In the genomic region with DNA sequence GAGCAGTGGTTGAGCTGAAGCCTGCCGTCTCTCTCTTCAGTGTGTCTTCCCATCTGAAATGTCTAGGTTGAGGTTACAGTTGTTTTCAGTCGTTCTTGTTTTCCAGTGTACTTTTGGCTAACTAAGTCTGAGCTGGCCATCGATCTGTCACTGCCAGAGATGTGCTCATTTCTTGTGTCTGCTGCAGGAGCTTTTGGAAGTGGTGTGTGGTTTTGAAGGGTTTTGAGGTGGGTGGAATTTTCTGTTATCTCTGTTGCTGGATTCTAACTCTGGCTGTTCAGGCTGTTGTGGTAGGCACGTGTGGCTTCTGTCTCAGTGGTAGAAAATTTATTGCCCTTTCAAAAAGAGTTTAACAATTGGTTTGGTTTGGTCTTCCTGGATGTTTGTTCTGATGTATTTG, we compare ENCODE assay signal across 14 mouse cellular contexts. TPM values are rescaled to one million over a fixed set of nuclear protein-coding genes. Genes with fewer than 3 reads are reported as not detected.
DNase-seq lines count a peak whose midpoint lies in the region; ATAC-seq and TF ChIP-seq lines count a peak whose summit lies in the region.
"Had no signal": no experiment of that assay in that cellular context is flagged by ENCODE, and none has a peak within 500 bp of the region (broad histone marks: within the 10 kb centered on the region; RNA-seq: fewer than 3 reads in every experiment).

No protein-coding gene starts in this region.

- H3K27ac ChIP-seq in liver, adult 2 months (replicated peaks; ENCODE audit: insufficient read depth, low read depth, low read length): peak overlapping the region; percentile 23; the same call in 1 of the 2 replicates
- H3K27ac ChIP-seq in MEL (ENCODE audit: control insufficient read depth, low read depth, low read length): peak overlapping the region; percentile 6
- H3K27ac ChIP-seq in liver, embryonic 13.5 days: 0 out of 2 replicates have a peak overlapping the region, but pooled peaks have one; percentile 2
- H3K27ac ChIP-seq in midbrain, embryonic 11.5 days (ENCODE audit: low read depth, low read length): no peak overlapping the region
- no peak overlapping the region for H3K27ac ChIP-seq in midbrain, embryonic 13.5 days
- H3K27ac ChIP-seq: hindbrain, embryonic 10.5 days; kidney, postnatal 0 days; limb, embryonic 13.5 days; neural tube, embryonic 12.5 days had no signal

- peak overlapping the region; percentile 23 for H3K4me2 ChIP-seq in liver, embryonic 13.5 days
- no peak overlapping the region for H3K4me2 ChIP-seq in midbrain, embryonic 11.5 days
- H3K4me2 ChIP-seq in midbrain, embryonic 13.5 days (replicated peaks): no peak overlapping the region
- H3K4me2 ChIP-seq: limb, embryonic 13.5 days; neural tube, embryonic 12.5 days had no signal

- no peaks in the 10 kb centered on the region for H3K9me3 ChIP-seq in MEL (replicated peaks; ENCODE audit: insufficient read depth, low read length)
- H3K9me3 ChIP-seq in liver, embryonic 13.5 days (replicated peaks): no peaks in the 10 kb centered on the region
- H3K9me3 ChIP-seq in midbrain, embryonic 11.5 days (ENCODE audit: control insufficient read depth, low read length): no peaks in the 10 kb centered on the region
- no peaks in the 10 kb centered on the region for H3K9me3 ChIP-seq in midbrain, embryonic 13.5 days
- H3K9me3 ChIP-seq: hindbrain, embryonic 10.5 days; limb, embryonic 13.5 days; neural tube, embryonic 12.5 days had no signal

- TF ChIP-seq EP300 in MEL (IDR thresholded peaks at IDR 0.05; ENCODE audit: low read depth in 1 of 2, low read length in 2 of 2): peak; percentile 41 to 44; a peak in 1 of 4 replicates

- no peak overlapping the region for H3K9ac ChIP-seq in liver, adult 2 months (ENCODE audit: low read depth, low read length)
- H3K9ac ChIP-seq in MEL (ENCODE audit: control insufficient read depth, low read depth, low read length, poor library complexity, severe bottlenecking): peak overlapping the region; percentile 16; the same call in 1 of the 2 replicates
- H3K9ac ChIP-seq in liver, embryonic 13.5 days: peak overlapping the region; percentile 31; the same call in 1 of the 2 replicates
- H3K9ac ChIP-seq in midbrain, embryonic 11.5 days (ENCODE audit: low read length): no peak overlapping the region
- no peak overlapping the region for H3K9ac ChIP-seq in midbrain, embryonic 13.5 days (replicated peaks)
- H3K9ac ChIP-seq: limb, embryonic 13.5 days; neural tube, embryonic 12.5 days had no signal

- H3K4me1 ChIP-seq in liver, adult 2 months (ENCODE audit: control insufficient read depth, insufficient read depth, low read length): peaks cover 63% of the 10 kb centered on the region
- H3K4me1 ChIP-seq in MEL (ENCODE audit: control insufficient read depth in 1 of 2, insufficient read depth in 2 of 2, low read length in 2 of 2): peaks cover 8 to 49% of the 10 kb centered on the region in 2 experiments
- H3K4me1 ChIP-seq in liver, embryonic 13.5 days (replicated peaks): peaks cover 80% of the 10 kb centered on the region
- H3K4me1 ChIP-seq in midbrain, embryonic 11.5 days (ENCODE audit: control insufficient read depth, insufficient read depth, low read length): peaks cover 12% of the 10 kb centered on the region
- peaks cover 8% of the 10 kb centered on the region for H3K4me1 ChIP-seq in midbrain, embryonic 13.5 days (replicated peaks)

- TF ChIP-seq RAD21 in MEL (IDR thresholded peaks at IDR 0.05; ENCODE audit: low read depth, low read length): no peak

- H3K4me3 ChIP-seq in liver, adult 2 months (ENCODE audit: insufficient read depth, low read depth, low read length): no peak overlapping the region
- peak overlapping the region; percentile 5 to 34; a peak in 2 of 4 replicates for H3K4me3 ChIP-seq in MEL (ENCODE audit: control insufficient read depth in 1 of 2, insufficient read depth in 1 of 2, low read depth in 2 of 2, low read length in 2 of 2)
- no peak overlapping the region for H3K4me3 ChIP-seq in liver, embryonic 13.5 days (replicated peaks)
- H3K4me3 ChIP-seq in midbrain, embryonic 11.5 days (ENCODE audit: low read depth, low read length): no peak overlapping the region
- no peak overlapping the region for H3K4me3 ChIP-seq in midbrain, embryonic 13.5 days (replicated peaks)
- H3K4me3 ChIP-seq: erythroblast, embryonic 14.5 days; hindbrain, embryonic 10.5 days; limb, embryonic 13.5 days; neural tube, embryonic 12.5 days had no signal

- no peak for ATAC-seq in liver, embryonic 13.5 days (ENCODE audit: low read depth)
- ATAC-seq in midbrain, embryonic 11.5 days (ENCODE audit: low FRiP score): no peak
- ATAC-seq in midbrain, embryonic 13.5 days: no peak

- H3K79me2 ChIP-seq in liver, adult 2 months (ENCODE audit: control insufficient read depth, insufficient read depth, low read length): peaks cover 78% of the 10 kb centered on the region; the same call in 1 of the 2 replicates
- H3K79me2 ChIP-seq in MEL (ENCODE audit: control insufficient read depth, insufficient read depth, low read length, poor library complexity): no peaks in the 10 kb centered on the region

- 44% methylated on average over 4 of the region's 4 CpGs for WGBS in liver, adult 2 months
- WGBS in liver, embryonic 13.5 days (ENCODE audit: insufficient replicate concordance): 13% methylated on average over 4 of the region's 4 CpGs
- WGBS in midbrain, embryonic 11.5 days: 82% methylated on average over 4 of the region's 4 CpGs
- WGBS in midbrain, embryonic 13.5 days: 84% methylated on average over 4 of the region's 4 CpGs

- intact Hi-C loops in gastrocnemius, postnatal 14 days (cut with DNase I; ENCODE audit: low total_unique reads): no loop called here

- DNase-seq in liver, adult 2 months (ENCODE audit: extremely low read depth, low read depth, low spot score): peak; percentile 33
- DNase-seq in liver (no peak), MEL (ENCODE audit: low read depth, low spot score) (peak; percentile 57)
- peak; percentile 58 for DNase-seq in CD4-positive helper T cell, adult 2 months (ENCODE audit: low read depth, low spot score)
- no peak for DNase-seq in liver, embryonic 13.5 days
- no peak for DNase-seq in midbrain, embryonic 11.5 days (ENCODE audit: low spot score, missing footprints)
- no peak for DNase-seq in gastrocnemius, postnatal 14 days

- no peaks in the 10 kb centered on the region for H3K27me3 ChIP-seq in liver, adult 2 months (ENCODE audit: control insufficient read depth, insufficient read depth, low read length)
- H3K27me3 ChIP-seq in MEL (ENCODE audit: control insufficient read depth in 1 of 2, insufficient read depth in 2 of 2, low read length in 2 of 2): no peaks in the 10 kb centered on the region
- H3K27me3 ChIP-seq in liver, embryonic 13.5 days: peaks cover 12% of the 10 kb centered on the region
- H3K27me3 ChIP-seq in midbrain, embryonic 11.5 days (ENCODE audit: control insufficient read depth, insufficient read depth, low read length): peaks cover 11% of the 10 kb centered on the region
- peaks cover 12% of the 10 kb centered on the region for H3K27me3 ChIP-seq in midbrain, embryonic 13.5 days

- TF ChIP-seq CTCF in liver, adult 2 months (IDR thresholded peaks at IDR 0.05; ENCODE audit: low read depth, low read length): no peak
- TF ChIP-seq CTCF in MEL (IDR thresholded peaks at IDR 0.05 in 2 of 3, conservative IDR thresholded peaks at IDR 0.05 in 1 of 3; ENCODE audit: control insufficient read depth in 1 of 3, insufficient read depth in 1 of 3, low read depth in 2 of 3, low read length in 3 of 3, poor library complexity in 1 of 3, severe bottlenecking in 1 of 3): no peak

- TF ChIP-seq POLR2A in liver, adult 2 months (IDR thresholded peaks at IDR 0.05; ENCODE audit: extremely low read depth, insufficient read depth, low read length): no peak
- TF ChIP-seq POLR2A in MEL (IDR thresholded peaks at IDR 0.05; ENCODE audit: control insufficient read depth in 1 of 2, insufficient read depth in 1 of 2, low read depth in 1 of 2, low read length in 2 of 2, poor library complexity in 1 of 2): no peak

- no peaks in the 10 kb centered on the region for H3K36me3 ChIP-seq in liver, adult 2 months (ENCODE audit: control insufficient read depth, insufficient read depth, low read length)
- H3K36me3 ChIP-seq in MEL (ENCODE audit: control insufficient read depth in 1 of 2, insufficient read depth in 2 of 2, low read length in 2 of 2): peaks cover 0 to 16% of the 10 kb centered on the region in 2 experiments; a peak in 2 of 4 replicates
- no peaks in the 10 kb centered on the region for H3K36me3 ChIP-seq in liver, embryonic 13.5 days
- no peaks in the 10 kb centered on the region for H3K36me3 ChIP-seq in midbrain, embryonic 11.5 days (ENCODE audit: control insufficient read depth, insufficient read depth, low read length)
- no peaks in the 10 kb centered on the region for H3K36me3 ChIP-seq in midbrain, embryonic 13.5 days
- H3K36me3 ChIP-seq: hindbrain, embryonic 10.5 days; limb, embryonic 13.5 days; neural tube, embryonic 12.5 days had no signal

TF ChIP-seq in MEL, 35 proteins besides CTCF, POLR2A, EP300 and RAD21 (continues in another document):
- TF ChIP-seq SIN3A (IDR thresholded peaks at IDR 0.05; ENCODE audit: low read length) (peak; percentile 58), KAT2A (conservative IDR thresholded peaks at IDR 0.05; ENCODE audit: low read depth, low read length) (no peak), SMC3 (IDR thresholded peaks at IDR 0.05; ENCODE audit: low read depth, low read length) (no peak), TBP (IDR thresholded peaks at IDR 0.05; ENCODE audit: low read depth, low read length) (0 out of 2 replicates have a peak, but pooled peaks have one; percentile 25)

RNA-seq across cellular contexts. Expression of a gene that starts 4.2 kb away (rescaled TPM):
- 11.3 and 16.6 TPM in 2 replicates for total RNA-seq in liver, adult 2 months (2014; rRNA removed)
- polyA plus RNA-seq in liver, adult 2 months (2012; rRNA removed): 18.7 and 24.0 TPM in 2 replicates
- total RNA-seq in MEL (2012; rRNA removed): 2.9 and 3.6 TPM in 2 replicates
- 1 to 10 TPM in 1 of 2 experiments, not detected in 1; 5.0 TPM for polyA plus RNA-seq in MEL (2012; ENCODE audit: insufficient read depth in 1 of 2, insufficient read length in 2 of 2, low read depth in 1 of 2, low replicate concordance in 2 of 2, missing spikeins in 1 of 2)
- 2.9 and 3.1 TPM in 2 replicates for polyA plus RNA-seq in liver, embryonic 13.5 days (2015; fragmentation: Nextera tagmentation; extraction: Ambion mirVana)
- 2.6 and 3.5 TPM in 2 replicates for polyA plus RNA-seq in midbrain, embryonic 11.5 days (2014; fragmentation: Nextera tagmentation; extraction: Ambion mirVana)
- total RNA-seq in gastrocnemius, postnatal 14 days (2021): 1 to 10 TPM; 9.4 to 9.5 TPM
- polyA plus RNA-seq in midbrain, embryonic 13.5 days (2015; fragmentation: Nextera tagmentation; extraction: Ambion mirVana): 3.0 and 3.9 TPM in 2 replicates

RNA-seq across cellular contexts. Expression of a gene that starts 47.1 kb away (rescaled TPM):
- 0.09 and 0.67 TPM in 2 replicates for total RNA-seq in liver, adult 2 months (2014; rRNA removed)
- polyA plus RNA-seq in liver, adult 2 months (2012; rRNA removed): 0.62 and 1.2 TPM in 2 replicates
- total RNA-seq in MEL (2012; rRNA removed): not detected in 2 replicates
- polyA plus RNA-seq in MEL (2012; ENCODE audit: insufficient read depth in 1 of 2, insufficient read length in 2 of 2, low read depth in 1 of 2, low replicate concordance in 2 of 2, missing spikeins in 1 of 2): under 1 TPM in 1 of 2 experiments, not detected in 1; 0.06 TPM
- polyA plus RNA-seq in liver, embryonic 13.5 days (2015; fragmentation: Nextera tagmentation; extraction: Ambion mirVana): 0.95 and 1.1 TPM in 2 replicates
- polyA plus RNA-seq in midbrain, embryonic 11.5 days (2014; fragmentation: Nextera tagmentation; extraction: Ambion mirVana): 0.36 and 0.43 TPM in 2 replicates
- under 1 TPM; 0.09 to 0.10 TPM for total RNA-seq in gastrocnemius, postnatal 14 days (2021)
- polyA plus RNA-seq in midbrain, embryonic 13.5 days (2015; fragmentation: Nextera tagmentation; extraction: Ambion mirVana): 0.31 and 0.48 TPM in 2 replicates
- polyA plus RNA-seq: heart, embryonic 14.5 days had no signal

Comparison
In these comparisons a context has a peak if more than half of its experiments do, and no peak if none do; other contexts are left out.
1. DNase-seq: peak in liver, adult 2 months (single experiment), CD4-positive helper T cell, adult 2 months (single experiment) and MEL (single experiment); none in liver (single experiment), liver, embryonic 13.5 days (single experiment), midbrain, embryonic 11.5 days (single experiment) and gastrocnemius, postnatal 14 days (single experiment).
2. H3K9ac ChIP-seq: peak in MEL (single experiment) and liver, embryonic 13.5 days (single experiment); none in liver, adult 2 months (single experiment), midbrain, embryonic 11.5 days (single experiment) and midbrain, embryonic 13.5 days (single experiment).
3. H3K27ac ChIP-seq: peak in liver, adult 2 months (single experiment), MEL (single experiment) and liver, embryonic 13.5 days (single experiment); none in midbrain, embryonic 11.5 days (single experiment) and midbrain, embryonic 13.5 days (single experiment).
4. H3K4me3 ChIP-seq: peak in MEL (2 of 2); none in liver, adult 2 months (single experiment), liver, embryonic 13.5 days (single experiment), midbrain, embryonic 11.5 days (single experiment) and midbrain, embryonic 13.5 days (single experiment).